19 mouse cellular contexts compared by ENCODE assay signal in the genomic region with DNA sequence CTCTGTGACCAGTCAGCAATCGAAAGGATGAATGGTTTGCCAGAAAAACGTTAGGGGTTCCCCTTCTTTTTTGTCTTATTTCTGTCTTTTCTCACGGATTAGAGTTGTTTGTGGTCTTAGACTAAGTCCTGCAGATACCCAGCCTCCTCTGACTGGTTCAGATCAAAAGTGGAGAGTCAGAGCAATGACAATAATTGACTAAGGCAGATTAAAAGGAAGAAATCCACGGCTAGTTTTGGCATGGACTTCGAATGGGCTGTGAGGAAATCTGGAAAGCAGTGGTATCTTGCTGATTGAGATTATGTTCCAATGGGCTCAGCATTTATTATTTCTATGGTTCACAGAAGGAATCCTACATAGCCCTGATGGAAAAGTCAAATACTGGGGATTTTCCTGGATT. TPM values are rescaled to one million over a fixed set of nuclear protein-coding genes. Genes with fewer than 3 reads are reported as not detected.
"Had no signal": no experiment of that assay in that cellular context is flagged by ENCODE, and none has a peak within 500 bp of the region (broad histone marks: within the 10 kb centered on the region; RNA-seq: fewer than 3 reads in every experiment).

A gene (minus strand): TSS at position 191 of the 400 bp plus-strand sequence.

- H3K4me3 ChIP-seq: kidney, embryonic 15.5 days; limb, embryonic 13.5 days; midbrain, embryonic 10.5 days; neural tube, embryonic 12.5 days; stomach, embryonic 15.5 days had no signal

- DNase-seq: kidney, postnatal 14 days; left cerebral cortex, postnatal 4 days; lung, embryonic 14.5 days; lung, postnatal 10 days; lung, postnatal 4 days; midbrain, embryonic 14.5 days; right cerebral cortex, postnatal 4 days; thymus, postnatal 36 days had no signal

- H3K4me1 ChIP-seq: kidney, embryonic 15.5 days; limb, embryonic 13.5 days; midbrain, embryonic 10.5 days; neural tube, embryonic 12.5 days; stomach, embryonic 15.5 days had no signal

RNA-seq across cellular contexts. Expression of the gene that starts here (rescaled TPM):
- polyA plus RNA-seq: kidney, embryonic 15.5 days; large intestine, adult 2 months; limb, embryonic 13.5 days; liver, adult 2 months; liver, embryonic 14.5 days; lung, embryonic 14.5 days; midbrain, embryonic 10.5 days; midbrain, embryonic 14.5 days; neural tube, embryonic 12.5 days; spleen, adult 2 months; stomach, embryonic 15.5 days; testis, adult 2 months; thymus, postnatal 0 days had no signal
